Mouse (Mus musculus) A20 (cell line): ENCODE measurements at regions not wholly inside any gene's neighbourhood (a gene's known extent, or its start where the extent isn't known, plus 50 kb on each side); places are given as distances from the start of the nearest gene placed in this dataset.
A peak's percentile ranks its signal among the peaks of the same experiment; 100 is the strongest.

Experiments used
- DNase-seq: peaks from one replicate; pipeline ENCODE4 v3.0.0-alpha.2; 2011; ENCODE audit warnings: low read depth, low spot score

GRCm38 (mm10) chr6:59556668-59557310, 130.7 kb upstream of the Gprin3 start:
- DNase-seq = no peak

- DNase-seq = no peak
These were observed 110.9 kb upstream of the Gprin3 start for GRCm38 (mm10) chr6:59537025-59537424.

DNA sequence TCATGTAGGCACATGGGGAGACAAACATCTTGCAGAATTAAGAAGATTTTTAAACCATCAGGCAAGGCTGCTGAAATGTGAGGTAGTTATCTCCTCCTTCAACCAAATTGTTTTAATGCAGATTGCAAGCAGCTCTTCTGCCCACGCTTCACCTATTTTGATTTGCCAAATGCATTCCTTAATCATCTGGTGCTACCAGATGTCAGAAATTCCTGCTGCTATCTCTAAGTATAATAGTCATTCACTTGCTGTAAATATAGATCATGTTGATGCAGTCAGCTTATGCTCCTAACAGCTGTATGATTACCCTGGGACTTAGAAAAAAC, 98.8 kb upstream of the Gprin3 start:
- no peak for DNase-seq

DNA sequence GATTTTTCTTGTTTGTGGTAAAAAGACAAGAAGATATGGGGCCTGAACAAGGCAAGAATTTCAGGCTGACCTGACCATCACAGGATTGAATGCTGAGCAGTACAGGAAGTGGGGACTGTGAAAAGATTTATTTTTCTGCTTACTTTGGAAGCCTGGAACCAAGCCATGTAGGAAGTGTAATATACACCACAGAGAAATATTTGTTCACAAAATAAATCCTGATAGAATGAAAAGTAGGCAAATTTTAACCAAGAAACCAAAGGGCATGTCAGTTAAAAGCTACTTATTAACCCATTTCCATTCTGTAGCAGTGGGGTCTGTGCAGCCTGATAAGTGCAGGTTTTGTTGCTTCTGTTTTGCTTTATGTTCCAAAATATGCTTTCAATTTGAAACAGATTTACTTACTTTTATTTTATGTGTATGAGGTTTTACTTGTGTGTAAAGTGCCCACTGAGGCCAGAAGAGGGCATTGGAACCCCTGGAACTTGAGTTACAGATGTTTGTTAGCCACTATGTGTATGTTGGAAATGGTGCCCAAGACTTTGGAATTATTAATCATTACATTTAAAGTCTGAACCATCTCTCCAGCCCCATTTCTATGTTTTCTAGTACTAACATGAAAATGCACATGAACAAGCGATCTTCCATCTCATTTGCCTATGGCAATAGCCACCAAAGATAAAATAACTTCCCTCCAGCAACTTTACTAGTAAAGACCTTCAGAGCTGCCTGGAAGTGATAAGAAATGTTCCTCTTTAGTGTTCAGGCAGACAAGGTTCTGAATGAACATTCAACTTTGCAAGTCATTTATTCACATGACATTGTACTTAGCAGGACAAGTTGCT, 98.2 kb upstream of the Gprin3 start:
- no peak for DNase-seq

DNA sequence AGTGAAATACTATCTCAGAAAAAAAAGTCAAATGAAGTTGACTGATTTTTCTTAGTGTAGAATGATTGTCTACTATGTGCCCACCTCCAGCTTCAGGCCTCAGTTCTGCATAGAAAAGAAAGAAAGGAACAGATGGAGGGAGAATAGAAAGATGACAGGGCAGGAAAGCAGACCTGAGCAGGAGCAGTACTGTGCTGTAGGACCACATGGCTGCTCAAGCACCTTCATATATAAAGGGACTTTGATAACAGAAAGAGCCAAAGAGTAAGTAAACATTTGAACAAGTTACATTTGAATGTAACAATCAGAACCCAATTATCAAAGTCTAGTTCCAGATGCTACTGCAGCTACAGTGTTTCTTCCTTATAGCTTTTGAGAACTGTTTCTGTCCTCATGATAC, 96.9 kb upstream of the Gprin3 start:
- DNase-seq = no peak

DNA sequence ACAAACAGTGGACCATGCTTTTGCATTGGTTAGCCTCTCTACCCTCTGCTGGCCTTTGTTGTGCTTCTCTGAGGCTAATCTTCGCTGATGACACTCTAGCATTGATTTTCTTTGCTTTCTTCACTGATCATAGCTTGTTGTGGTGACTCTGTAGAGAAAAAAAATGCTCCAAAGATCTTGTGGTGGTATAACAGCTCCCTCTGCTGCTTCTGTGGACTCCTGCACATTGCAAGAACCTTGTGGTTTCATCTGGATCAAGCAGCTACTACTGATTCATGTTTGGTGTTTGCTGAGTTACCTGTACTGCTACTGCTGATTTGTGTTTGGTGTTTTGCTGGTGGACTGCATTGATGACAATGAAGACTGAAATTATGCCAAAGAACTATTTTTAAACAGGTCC, 74.7 kb upstream of the Gprin3 start:
- no peak for DNase-seq

GRCm38 (mm10) chr6:59498800-59499199, 72.7 kb upstream of the Gprin3 start:
- DNase-seq = no peak

DNA sequence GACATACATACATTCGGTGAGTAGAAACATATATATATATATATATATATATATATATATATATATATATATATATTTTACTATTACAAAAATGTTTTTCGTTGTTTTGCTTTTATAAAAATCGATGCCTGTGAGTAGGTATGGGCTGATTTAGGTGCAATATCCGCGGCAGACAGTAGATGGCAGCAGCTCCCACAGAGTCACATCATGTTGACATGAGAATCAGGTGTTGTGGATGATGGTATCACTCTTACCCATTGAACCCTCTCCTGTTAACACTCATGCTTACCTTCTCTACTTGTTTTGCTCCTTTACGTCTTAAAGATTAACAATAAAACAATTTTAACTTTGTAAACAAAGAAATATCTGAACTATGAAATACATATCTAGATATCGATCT, 72.0 kb upstream of the Gprin3 start:
- peak; percentile 4 for DNase-seq

- DNase-seq = no peak
These were observed 63.0 kb upstream of the Gprin3 start for GRCm38 (mm10) chr6:59489001-59489575.

DNA sequence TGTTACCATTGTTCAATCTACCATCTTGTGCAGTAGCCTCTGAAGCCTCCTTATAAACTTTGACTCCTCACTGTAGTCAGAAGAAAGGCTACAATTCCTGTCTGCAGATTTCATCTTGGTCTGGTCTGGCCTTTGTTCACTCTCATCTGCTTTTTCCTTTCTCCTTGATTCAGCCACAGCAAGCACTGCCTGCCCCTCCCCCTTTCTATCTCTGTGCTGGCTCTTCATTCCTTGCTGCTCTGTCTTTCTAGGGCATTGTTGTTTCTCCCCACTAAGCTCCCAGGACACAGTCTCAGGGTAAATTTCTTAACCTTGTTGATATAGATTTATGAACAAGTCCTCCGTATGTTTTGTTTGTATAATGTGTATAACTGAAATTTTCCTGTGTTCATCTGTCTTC, 62.3 kb upstream of the Gprin3 start:
- no peak for DNase-seq

DNA sequence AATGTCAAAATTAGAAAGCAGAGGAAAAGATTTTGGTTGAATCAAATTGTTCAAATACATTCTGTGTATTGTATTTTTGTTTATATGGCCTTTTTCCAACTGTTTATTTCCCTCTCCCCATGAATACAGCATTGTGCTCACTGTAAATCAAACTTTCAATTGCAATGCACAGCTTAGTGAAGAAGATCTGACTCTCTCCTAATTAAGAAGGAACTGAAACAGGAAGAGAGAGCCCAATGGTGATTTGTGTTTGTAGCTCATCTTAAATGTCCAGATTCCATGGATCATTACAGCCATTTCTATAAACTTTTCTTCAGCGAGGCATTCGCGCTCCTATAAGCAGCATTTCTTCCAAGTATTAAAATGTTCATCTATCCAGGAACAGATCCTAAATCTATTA, 57.9 kb upstream of the Gprin3 start:
- no peak for DNase-seq

DNA sequence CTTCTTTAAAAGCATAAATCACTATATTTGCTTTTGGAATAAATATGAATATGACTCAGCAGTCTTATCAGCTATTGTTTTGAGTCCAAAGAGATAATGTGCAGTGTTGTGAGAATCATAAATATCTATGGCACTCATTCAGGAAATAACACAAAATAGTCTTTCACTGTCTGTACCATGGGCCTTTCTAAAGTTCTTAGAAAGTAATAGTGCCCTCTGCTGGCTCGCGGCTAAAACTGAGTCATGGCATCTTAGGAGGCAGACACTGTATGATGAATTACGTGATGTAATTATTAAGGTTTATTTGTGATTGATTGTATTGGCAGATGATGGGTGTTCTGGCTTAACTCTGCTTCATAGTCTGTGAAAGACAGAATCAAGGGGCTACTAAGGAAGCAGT, 57.5 kb upstream of the Gprin3 start:
- DNase-seq = no peak
